Mouse (Mus musculus): ENCODE data around the gene Cxcl2. TPM values are rescaled to one million over a fixed set of nuclear protein-coding genes. Genes with fewer than 3 reads are reported as not detected.

Cxcl2 gene
- polyA plus RNA-seq, 1 experiment from 2014 or later, result not detected

GRCm38 (mm10) chr5:90952731-90953481, 49.2 kb downstream of the Cxcl2 start:
- Histone ChIP-seq H3K9ac (no peak overlapping the region), H3K36me3 (peaks cover 12% of the 10 kb centered on the region), H3K27me3 (no peaks in the 10 kb centered on the region), H3K4me2 (no peak overlapping the region), H3K4me1 (replicated peaks) (no peaks in the 10 kb centered on the region), H3K4me3 (no peak overlapping the region), H3K9me3 (no peaks in the 10 kb centered on the region), H3K27ac (replicated peaks) (no peak overlapping the region)
- WGBS, result 83% methylated on average over 8 of the region's 8 CpGs
- ATAC-seq (ENCODE audit: low read depth), result no peak

Other genes with a start within 250 kb of the Cxcl2 start
- not detected in 2 replicates for gene Cxcl5, start 144.5 kb upstream of the Cxcl2 start, polyA plus RNA-seq (2015; fragmentation: Nextera tagmentation; extraction: Ambion mirVana)
- 2.9 and 3.2 TPM in 2 replicates for gene Ppbp, start 135.4 kb upstream of the Cxcl2 start, polyA plus RNA-seq (2015; fragmentation: Nextera tagmentation; extraction: Ambion mirVana)
- gene Pf4, start 131.4 kb upstream of the Cxcl2 start, polyA plus RNA-seq (2015; fragmentation: Nextera tagmentation; extraction: Ambion mirVana), result 50.6 and 64.9 TPM in 2 replicates
- gene Cxcl3, start 117.8 kb upstream of the Cxcl2 start, polyA plus RNA-seq (2015; fragmentation: Nextera tagmentation; extraction: Ambion mirVana), result not detected in 2 replicates
- not detected in 2 replicates for gene Cxcl15, start 109.3 kb upstream of the Cxcl2 start, polyA plus RNA-seq (2015; fragmentation: Nextera tagmentation; extraction: Ambion mirVana)
- not detected in 2 replicates for gene Cxcl1, start 12.6 kb upstream of the Cxcl2 start, polyA plus RNA-seq (2015; fragmentation: Nextera tagmentation; extraction: Ambion mirVana)
- 97.4 and 98.2 TPM in 2 replicates for gene Mthfd2l, start 27.2 kb downstream of the Cxcl2 start, polyA plus RNA-seq (2015; fragmentation: Nextera tagmentation; extraction: Ambion mirVana)
- gene Epgn, start 123.6 kb downstream of the Cxcl2 start, polyA plus RNA-seq (2015; fragmentation: Nextera tagmentation; extraction: Ambion mirVana), result 0.14 and 0.25 TPM in 2 replicates
- gene Ereg, start 170.8 kb downstream of the Cxcl2 start, polyA plus RNA-seq (2015; fragmentation: Nextera tagmentation; extraction: Ambion mirVana), result not detected in 2 replicates
- gene Areg, start 235.7 kb downstream of the Cxcl2 start, polyA plus RNA-seq (2015; fragmentation: Nextera tagmentation; extraction: Ambion mirVana), result 1.8 and 2.6 TPM in 2 replicates